Mouse (Mus musculus): ENCODE measurements around the gene Galnt6.

- TF ChIP-seq CTCF (IDR thresholded peaks at IDR 0.05; ENCODE audit: borderline replicate concordance, control insufficient read depth, extremely low read depth, insufficient read depth, low read length, poor library complexity) = no peak
- no peak for TF ChIP-seq POLR2A (IDR thresholded peaks at IDR 0.05; ENCODE audit: control insufficient read depth, extremely low read depth, insufficient read depth, low read length, poor library complexity)
Measured at GRCm38 (mm10) chr15:100680381-100680780, 48.8 kb downstream of the Galnt6 start.

Measured in thymus, adult 2 months (tissue).